Mouse (Mus musculus): ENCODE results near the gene Rexo4. TPM values are rescaled to one million over a fixed set of nuclear protein-coding genes. Genes with fewer than 3 reads are reported as not detected.

The Rexo4 gene
- polyA plus RNA-seq, 1 experiment from 2014 or later = 21.4 TPM

DNA sequence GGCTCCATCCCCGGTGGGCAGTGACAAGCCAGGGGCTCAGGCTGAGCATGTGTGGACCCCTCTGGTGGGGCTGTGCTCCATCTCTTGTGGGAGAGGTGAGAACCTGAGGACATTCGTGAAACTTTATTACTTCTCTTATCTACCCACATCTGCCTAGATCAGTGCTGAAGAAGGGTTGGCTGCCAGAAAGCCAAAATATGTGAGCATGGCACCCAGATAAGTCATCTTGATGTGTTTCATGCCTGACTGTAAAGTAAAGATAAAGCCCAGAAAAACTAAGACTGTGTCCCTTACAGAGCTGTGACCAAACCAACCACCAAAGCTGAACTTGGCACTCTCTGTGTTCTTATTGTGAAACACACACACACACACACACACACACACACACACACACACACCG lies 29.8 kb upstream of the Rexo4 start:
- 72% methylated on average over 3 of the region's 3 CpGs for WGBS
- no peak overlapping the region for H3K27ac ChIP-seq (ENCODE audit: low read length)

DNA sequence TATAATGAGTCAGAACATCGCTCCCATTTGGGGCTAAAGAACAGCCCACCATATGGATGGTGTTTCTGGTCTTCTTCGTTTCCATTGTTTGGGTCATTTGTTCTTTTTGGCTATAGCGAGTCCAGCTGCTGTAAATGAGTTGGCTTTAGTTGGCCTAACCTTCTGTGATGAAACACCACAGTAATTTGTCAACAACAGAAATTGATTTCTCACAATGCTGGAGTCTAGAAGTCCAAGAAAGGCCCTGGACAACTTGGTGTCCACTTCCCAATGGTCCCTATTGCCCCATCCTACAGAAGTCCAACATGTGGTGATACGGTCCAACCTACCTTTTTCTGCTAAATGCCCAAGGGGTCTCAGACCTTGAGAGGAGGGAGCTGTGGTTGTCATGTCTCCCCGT lies 20.5 kb upstream of the Rexo4 start:
- Histone ChIP-seq H3K27me3 (replicated peaks; ENCODE audit: insufficient read depth, low read length) (no peaks in the 10 kb centered on the region), H3K4me1 (ENCODE audit: insufficient read depth, low read depth, low read length) (no peaks in the 10 kb centered on the region), H3K4me2 (replicated peaks; ENCODE audit: low read depth, low read length) (no peak overlapping the region), H3K9ac (replicated peaks; ENCODE audit: low read depth) (no peak overlapping the region), H3K4me3 (ENCODE audit: low read depth, low read length) (no peak overlapping the region), H3K36me3 (ENCODE audit: insufficient read depth, low read length) (no peaks in the 10 kb centered on the region), H3K27ac (ENCODE audit: low read length) (no peak overlapping the region), H3K9me3 (ENCODE audit: low read length) (no peaks in the 10 kb centered on the region)
- WGBS = 78% methylated on average over 5 of the region's 5 CpGs
- TF ChIP-seq CTCF (IDR thresholded peaks at IDR 0.05) (no peak), EP300 (IDR thresholded peaks at IDR 0.05) (no peak)
- no peak for DNase-seq (ENCODE audit: low spot score)
- no peak for ATAC-seq

More for the DNA sequence above, 29.8 kb upstream of the Rexo4 start:
- Histone ChIP-seq H3K9me3 (ENCODE audit: low read length) (no peaks in the 10 kb centered on the region), H3K27me3 (replicated peaks; ENCODE audit: insufficient read depth, low read length) (no peaks in the 10 kb centered on the region), H3K4me1 (ENCODE audit: insufficient read depth, low read depth, low read length) (no peaks in the 10 kb centered on the region), H3K4me3 (ENCODE audit: low read depth, low read length) (no peak overlapping the region), H3K9ac (replicated peaks; ENCODE audit: low read depth) (no peak overlapping the region), H3K4me2 (replicated peaks; ENCODE audit: low read depth, low read length) (no peak overlapping the region), H3K36me3 (ENCODE audit: insufficient read depth, low read length) (no peaks in the 10 kb centered on the region)
- TF ChIP-seq EP300 (IDR thresholded peaks at IDR 0.05) = no peak
- no peak for TF ChIP-seq CTCF (IDR thresholded peaks at IDR 0.05)
- DNase-seq (ENCODE audit: low spot score) = no peak
- no peak for ATAC-seq

DNA sequence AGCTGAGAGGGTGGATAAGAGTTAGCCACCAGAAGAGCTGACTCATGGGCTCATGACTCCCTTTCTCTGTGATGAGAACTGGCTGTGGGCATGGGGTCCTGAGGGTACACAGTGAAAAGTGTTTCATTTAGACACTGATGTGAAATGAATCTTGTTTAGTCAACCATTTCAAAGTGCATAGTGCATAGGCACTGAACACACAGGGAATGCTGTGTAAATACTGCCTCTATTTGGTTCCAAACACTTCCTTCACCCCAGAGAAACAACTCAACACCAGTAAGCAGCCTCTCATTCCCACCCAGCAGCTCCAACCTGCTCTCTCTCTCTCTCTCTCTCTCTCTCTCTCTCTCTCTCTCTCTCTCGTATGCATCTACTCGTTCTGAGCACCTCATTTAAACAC lies 20.0 kb upstream of the Rexo4 start:
- no peak overlapping the region for H3K4me2 ChIP-seq (replicated peaks; ENCODE audit: low read depth, low read length)
- ATAC-seq (no peak), DNase-seq (ENCODE audit: low spot score) (no peak)
- no peaks in the 10 kb centered on the region for H3K4me1 ChIP-seq (ENCODE audit: insufficient read depth, low read depth, low read length)
- no peaks in the 10 kb centered on the region for H3K36me3 ChIP-seq (ENCODE audit: insufficient read depth, low read length)
- no peak for TF ChIP-seq CTCF (IDR thresholded peaks at IDR 0.05)
- TF ChIP-seq EP300 (IDR thresholded peaks at IDR 0.05) = no peak
- WGBS = 51% methylated on average over 2 of the region's 2 CpGs
- no peaks in the 10 kb centered on the region for H3K27me3 ChIP-seq (replicated peaks; ENCODE audit: insufficient read depth, low read length)
- no peak overlapping the region for H3K4me3 ChIP-seq (ENCODE audit: low read depth, low read length)
- no peak overlapping the region for H3K9ac ChIP-seq (replicated peaks; ENCODE audit: low read depth)
- no peaks in the 10 kb centered on the region for H3K9me3 ChIP-seq (ENCODE audit: low read length)
- no peak overlapping the region for H3K27ac ChIP-seq (ENCODE audit: low read length)

DNA sequence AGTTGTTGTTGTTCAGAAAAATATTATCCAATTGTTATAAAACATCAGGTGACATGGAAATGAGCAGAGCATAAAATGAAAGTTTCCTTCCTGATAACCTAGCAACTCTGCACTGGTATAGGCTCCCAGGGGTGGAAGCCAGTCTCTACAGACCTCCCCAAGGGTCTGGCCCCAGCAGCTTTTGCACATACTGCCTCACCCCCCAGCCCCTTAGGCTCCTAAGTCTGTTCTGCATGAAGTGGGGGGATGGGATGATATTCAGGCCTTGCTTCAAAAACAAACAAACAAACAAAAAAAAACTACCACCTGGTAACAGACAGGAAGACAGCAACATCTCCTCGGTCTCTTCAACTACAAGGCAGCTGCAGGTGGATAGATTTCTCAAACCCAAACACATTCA lies 16.2 kb upstream of the Rexo4 start:
- no peak overlapping the region for H3K9ac ChIP-seq (replicated peaks; ENCODE audit: low read depth)
- H3K9me3 ChIP-seq (ENCODE audit: low read length) = no peaks in the 10 kb centered on the region
- no peaks in the 10 kb centered on the region for H3K4me1 ChIP-seq (ENCODE audit: insufficient read depth, low read depth, low read length)
- DNase-seq (ENCODE audit: low spot score) = no peak
- H3K36me3 ChIP-seq (ENCODE audit: insufficient read depth, low read length) = no peaks in the 10 kb centered on the region
- H3K27me3 ChIP-seq (replicated peaks; ENCODE audit: insufficient read depth, low read length) = no peaks in the 10 kb centered on the region
- H3K4me3 ChIP-seq (ENCODE audit: low read depth, low read length) = no peak overlapping the region
- TF ChIP-seq EP300 (IDR thresholded peaks at IDR 0.05) = no peak
- no peak for TF ChIP-seq CTCF (IDR thresholded peaks at IDR 0.05)
- WGBS = 76% methylated on average over 1 of the region's 1 CpGs
- no peak overlapping the region for H3K27ac ChIP-seq (ENCODE audit: low read length)
- ATAC-seq = no peak
- H3K4me2 ChIP-seq (replicated peaks; ENCODE audit: low read depth, low read length) = no peak overlapping the region

DNA sequence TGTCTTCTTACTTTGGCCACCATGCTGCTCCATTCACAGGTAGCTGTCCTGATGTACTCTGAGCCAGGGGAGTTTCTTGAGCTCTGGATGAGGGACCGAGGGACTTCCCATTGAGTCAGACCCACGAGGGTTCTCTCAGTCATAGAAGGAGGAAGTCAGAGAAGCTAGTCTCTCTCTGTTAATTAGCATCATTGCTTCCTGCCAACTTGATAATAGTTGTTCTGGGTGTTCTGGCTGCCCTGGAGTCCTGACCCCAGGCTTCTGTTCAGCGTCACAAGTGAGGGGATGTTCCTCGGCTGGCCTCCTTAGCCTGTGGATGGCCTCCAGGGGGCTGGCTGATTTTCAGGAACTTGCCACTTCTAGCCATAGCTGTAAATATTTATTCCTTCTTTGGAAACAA lies 9.8 kb upstream of the Rexo4 start:
- H3K27ac ChIP-seq (ENCODE audit: low read length) = no peak overlapping the region
- H3K9me3 ChIP-seq (ENCODE audit: low read length) = no peaks in the 10 kb centered on the region
- H3K4me1 ChIP-seq (ENCODE audit: insufficient read depth, low read depth, low read length) = no peaks in the 10 kb centered on the region
- H3K4me3 ChIP-seq (ENCODE audit: low read depth, low read length) = no peak overlapping the region
- ATAC-seq (no peak; the same call in 1 of the 2 replicates), DNase-seq (ENCODE audit: low spot score) (peak; percentile 9)
- no peaks in the 10 kb centered on the region for H3K36me3 ChIP-seq (ENCODE audit: insufficient read depth, low read length)
- H3K4me2 ChIP-seq (replicated peaks; ENCODE audit: low read depth, low read length) = no peak overlapping the region
- H3K9ac ChIP-seq (replicated peaks; ENCODE audit: low read depth) = no peak overlapping the region
- H3K27me3 ChIP-seq (replicated peaks; ENCODE audit: insufficient read depth, low read length) = no peaks in the 10 kb centered on the region
- TF ChIP-seq CTCF (IDR thresholded peaks at IDR 0.05) (no peak), EP300 (IDR thresholded peaks at IDR 0.05) (no peak)
- WGBS = 33% methylated on average over 4 of the region's 4 CpGs

DNA sequence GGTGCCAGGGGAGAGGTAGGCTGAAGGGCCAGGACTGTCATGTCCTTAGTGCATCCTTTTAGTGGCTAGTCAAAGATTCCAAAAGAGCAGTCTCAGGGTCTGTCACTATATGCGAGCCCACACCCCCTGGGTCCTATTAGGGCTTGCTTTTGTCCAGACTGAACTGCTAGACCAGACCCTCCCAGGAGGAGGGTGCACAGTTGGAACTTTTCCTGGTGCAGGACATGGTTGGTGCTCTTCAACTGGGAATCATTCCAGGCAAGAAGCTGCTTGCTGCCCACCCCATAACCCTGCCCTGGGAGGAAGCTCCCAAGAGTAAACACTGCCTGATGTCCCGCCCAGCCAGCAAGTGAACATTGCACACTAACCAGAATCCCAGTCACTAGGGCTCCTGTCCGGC lies 8.9 kb upstream of the Rexo4 start, which contains the start of gene Adamts13:
Gene Adamts13 (plus strand): TSS at position 301 of the 400 bp plus-strand sequence.
- 43% methylated on average over 3 of the region's 3 CpGs for WGBS
- TF ChIP-seq EP300 (IDR thresholded peaks at IDR 0.05) = no peak
- TF ChIP-seq CTCF (IDR thresholded peaks at IDR 0.05) = no peak

DNA sequence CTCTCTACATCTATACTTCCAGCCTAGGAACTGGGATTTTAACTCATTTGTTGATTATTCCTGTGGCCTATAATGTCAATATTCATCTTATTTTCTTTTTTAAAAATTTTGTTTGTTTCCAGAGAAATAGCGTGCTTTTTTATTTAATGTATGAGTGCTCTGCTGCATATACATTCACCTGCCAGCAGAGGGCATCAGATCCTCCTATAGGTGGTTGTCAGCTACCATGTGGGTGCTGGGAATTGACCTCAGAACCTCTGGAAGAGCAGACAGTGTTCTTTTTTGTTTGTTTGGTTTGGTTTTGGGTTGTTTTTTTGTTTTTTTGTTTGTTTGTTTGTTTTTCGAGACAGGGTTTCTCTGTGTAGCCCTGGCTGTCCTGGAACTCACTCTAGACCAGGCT lies 3.1 kb upstream of the Rexo4 start:
- Histone ChIP-seq H3K27ac (ENCODE audit: low read length) (no peak overlapping the region), H3K4me2 (replicated peaks; ENCODE audit: low read depth, low read length) (no peak overlapping the region), H3K9me3 (ENCODE audit: low read length) (no peaks in the 10 kb centered on the region), H3K36me3 (ENCODE audit: insufficient read depth, low read length) (no peaks in the 10 kb centered on the region), H3K4me1 (ENCODE audit: insufficient read depth, low read depth, low read length) (peaks cover 4% of the 10 kb centered on the region; the same call in 1 of the 2 replicates), H3K9ac (replicated peaks; ENCODE audit: low read depth) (no peak overlapping the region), H3K27me3 (replicated peaks; ENCODE audit: insufficient read depth, low read length) (no peaks in the 10 kb centered on the region), H3K4me3 (ENCODE audit: low read depth, low read length) (no peak overlapping the region)
- TF ChIP-seq CTCF (IDR thresholded peaks at IDR 0.05) (peak; percentile 20), EP300 (IDR thresholded peaks at IDR 0.05) (no peak)
- ATAC-seq (no peak), DNase-seq (ENCODE audit: low spot score) (no peak)
- 69% methylated on average over 2 of the region's 2 CpGs for WGBS

More for the DNA sequence above, 8.9 kb upstream of the Rexo4 start, which contains the start of gene Adamts13:
- DNase-seq (ENCODE audit: low spot score) (no peak), ATAC-seq (peak; percentile 38; the same call in 1 of the 2 replicates)
- Histone ChIP-seq H3K27ac (ENCODE audit: low read length) (no peak within 1 kb of the TSS), H3K4me1 (ENCODE audit: insufficient read depth, low read depth, low read length) (no peaks in the 10 kb centered on the region), H3K9me3 (ENCODE audit: low read length) (no peaks in the 10 kb centered on the region), H3K9ac (replicated peaks; ENCODE audit: low read depth) (no peak within 1 kb of the TSS), H3K36me3 (ENCODE audit: insufficient read depth, low read length) (no peaks in the 10 kb centered on the region), H3K4me2 (replicated peaks; ENCODE audit: low read depth, low read length) (no peak within 1 kb of the TSS), H3K27me3 (replicated peaks; ENCODE audit: insufficient read depth, low read length) (no peaks in the 10 kb centered on the region), H3K4me3 (ENCODE audit: low read depth, low read length) (no peak within 1 kb of the TSS)

Data from lung, postnatal 0 days (tissue).